Mouse (Mus musculus): ENCODE measurements around the gene Zfp579.

- TF ChIP-seq CTCF (IDR thresholded peaks at IDR 0.05; ENCODE audit: borderline replicate concordance, extremely low read depth, insufficient read depth, insufficient read length) (no peak), POLR2A (IDR thresholded peaks at IDR 0.05; ENCODE audit: borderline replicate concordance, extremely low read depth, insufficient read depth, insufficient read length, poor library complexity, severe bottlenecking) (no peak)
Observed at GRCm38 (mm10) chr7:5031496-5031895, 35.5 kb upstream of the Zfp579 start.
